Mouse (Mus musculus): ENCODE measurements at regions not wholly inside any gene's neighbourhood (a gene's known extent, or its start where the extent isn't known, plus 50 kb on each side); places are given as distances from the start of the nearest gene placed in this dataset.

DNA sequence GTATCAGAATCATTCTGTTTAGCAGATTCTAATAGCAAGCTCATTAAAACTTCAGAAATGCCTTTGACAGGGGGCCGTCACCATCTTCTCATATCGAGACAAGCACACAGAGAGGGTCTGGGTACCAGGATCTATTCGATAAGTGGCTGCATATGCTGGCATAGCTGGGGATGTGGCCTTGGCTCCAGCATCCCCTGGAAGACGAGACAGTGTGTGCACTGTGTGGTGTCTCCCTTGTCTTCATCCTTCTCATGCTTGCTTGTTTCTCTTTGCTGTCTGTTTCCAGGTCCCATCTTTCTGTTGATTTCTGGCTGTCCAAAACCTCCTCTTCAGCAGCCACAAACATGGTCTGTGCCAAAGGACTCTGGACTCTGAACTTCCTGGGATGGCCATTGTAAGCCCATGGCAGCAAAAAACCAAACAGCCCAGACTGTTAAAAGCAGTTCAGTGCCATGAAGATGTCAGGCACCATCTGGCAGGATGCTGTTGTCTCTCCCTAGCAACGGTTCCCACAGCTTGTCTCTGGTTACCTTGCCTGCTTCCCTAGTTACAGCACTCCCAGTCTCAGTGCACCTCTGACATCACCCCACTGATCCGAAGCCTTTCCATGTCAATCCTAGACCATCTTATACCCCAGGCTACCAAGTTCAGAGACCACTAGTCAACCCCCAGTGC, 56.5 kb downstream of the Kctd12 start:
- no peak for DNase-seq (ENCODE audit: low spot score in 2 of 2)

DNA sequence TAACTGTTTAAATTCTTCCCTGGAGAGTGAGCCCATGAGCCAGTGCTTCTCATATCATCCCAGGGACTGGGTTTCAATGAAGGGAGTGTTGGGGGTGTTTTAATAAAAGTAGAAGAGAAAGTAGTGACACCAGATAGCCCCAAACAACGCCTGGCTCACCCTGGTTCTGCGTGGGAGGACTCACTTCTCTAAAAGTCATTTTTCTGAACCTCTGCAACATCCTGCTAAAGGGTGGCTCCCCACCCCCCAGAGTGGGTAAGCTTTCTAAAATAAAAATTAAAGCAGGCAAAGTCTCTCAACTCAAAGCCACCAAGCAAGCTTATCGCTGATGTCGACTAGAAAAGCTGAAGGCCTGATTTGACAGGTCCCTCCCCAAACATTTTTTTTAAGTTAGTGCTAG, 57.8 kb downstream of the Kctd12 start:
- DNase-seq (ENCODE audit: low spot score in 2 of 2), result no peak

DNA sequence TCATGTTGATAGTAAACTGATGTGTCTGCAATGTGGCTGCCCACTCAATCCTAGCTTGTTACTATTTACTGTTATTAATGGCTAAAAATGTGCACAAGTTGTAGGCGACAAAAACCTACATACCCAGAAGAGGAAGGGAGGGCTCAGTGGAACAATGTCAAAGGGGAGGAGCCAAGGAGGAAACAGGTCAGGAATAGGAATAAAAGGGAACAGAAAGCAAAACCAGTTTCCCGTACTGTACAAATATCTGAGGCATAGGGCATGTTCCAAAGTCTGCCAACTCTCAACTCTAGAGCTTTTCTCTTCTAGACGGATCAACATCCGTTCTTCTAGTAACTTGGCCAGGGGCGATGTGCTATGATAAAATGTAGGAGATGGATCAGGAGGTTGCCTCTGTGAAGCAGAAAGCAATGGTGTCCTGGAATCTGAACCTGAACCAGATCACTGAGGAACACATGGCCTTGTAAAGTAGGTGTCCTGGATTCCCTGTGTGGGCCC, 59.9 kb downstream of the Kctd12 start:
- no peak for DNase-seq (ENCODE audit: low spot score in 2 of 2)

DNA sequence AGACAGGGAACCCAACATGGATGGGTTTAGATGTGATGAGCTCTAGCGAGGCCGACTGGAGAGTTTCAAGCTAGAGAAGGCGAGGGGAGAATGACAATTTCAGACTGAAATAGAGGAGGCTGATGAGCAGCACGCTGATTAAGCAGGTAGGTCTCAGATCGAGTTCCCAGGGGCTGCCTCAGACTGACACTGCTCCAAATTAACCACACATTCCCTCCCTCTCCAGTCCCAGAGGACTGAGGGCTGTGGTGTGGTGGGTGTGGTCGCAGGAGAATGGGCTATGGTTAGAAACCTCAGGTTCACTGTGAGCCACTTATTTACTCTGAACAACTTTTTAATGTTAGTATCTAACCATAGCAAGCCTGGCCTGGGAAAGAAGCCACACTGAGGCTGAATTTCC, 62.0 kb downstream of the Kctd12 start:
- no peak for DNase-seq (ENCODE audit: low spot score in 2 of 2)

GRCm38 (mm10) chr14:102919261-102919801, 63.1 kb downstream of the Kctd12 start:
- no peak for DNase-seq (ENCODE audit: low spot score in 2 of 2)

DNA sequence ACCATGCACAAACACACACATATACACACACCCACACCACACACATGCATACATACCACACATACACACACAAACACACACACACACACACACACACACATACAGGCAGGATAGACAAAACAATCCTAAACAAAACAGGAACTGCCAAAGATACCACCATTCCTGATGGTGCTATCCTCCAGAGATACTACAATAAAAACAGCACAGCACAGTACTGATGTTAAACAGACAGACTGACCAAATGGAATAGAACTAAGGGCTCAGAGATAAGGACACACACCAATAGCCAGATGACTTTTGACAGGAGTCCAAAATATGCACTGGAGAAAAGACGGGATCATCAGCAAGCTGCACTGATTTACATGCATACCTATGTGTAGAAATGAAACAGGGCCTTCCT, 64.5 kb downstream of the Kctd12 start:
- DNase-seq (ENCODE audit: low spot score in 2 of 2), result no peak

- DNase-seq (ENCODE audit: low spot score in 2 of 2), result no peak
Measured at GRCm38 (mm10) chr14:102915918-102916317, 66.5 kb downstream of the Kctd12 start.

DNA sequence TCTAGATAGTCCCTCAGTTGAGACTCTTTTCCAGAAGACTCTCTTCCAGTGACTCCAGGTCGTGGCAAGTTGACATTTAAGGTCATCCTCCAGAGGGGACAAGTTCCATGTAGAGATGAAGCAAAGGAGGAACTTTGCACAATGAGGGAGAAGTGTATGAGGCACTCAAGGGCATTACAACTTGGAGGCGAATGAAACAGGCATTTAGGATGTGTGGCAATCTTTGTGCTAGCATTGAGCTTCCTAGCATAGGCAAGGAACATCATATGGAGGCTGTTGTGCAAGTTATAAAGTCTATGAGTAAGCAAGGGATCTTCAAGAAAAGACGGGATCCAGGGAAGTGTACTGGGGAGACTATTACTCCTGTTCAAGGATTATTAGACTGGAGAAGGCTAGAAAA, 70.9 kb downstream of the Kctd12 start:
- no peak for DNase-seq (ENCODE audit: low spot score in 2 of 2)

DNA sequence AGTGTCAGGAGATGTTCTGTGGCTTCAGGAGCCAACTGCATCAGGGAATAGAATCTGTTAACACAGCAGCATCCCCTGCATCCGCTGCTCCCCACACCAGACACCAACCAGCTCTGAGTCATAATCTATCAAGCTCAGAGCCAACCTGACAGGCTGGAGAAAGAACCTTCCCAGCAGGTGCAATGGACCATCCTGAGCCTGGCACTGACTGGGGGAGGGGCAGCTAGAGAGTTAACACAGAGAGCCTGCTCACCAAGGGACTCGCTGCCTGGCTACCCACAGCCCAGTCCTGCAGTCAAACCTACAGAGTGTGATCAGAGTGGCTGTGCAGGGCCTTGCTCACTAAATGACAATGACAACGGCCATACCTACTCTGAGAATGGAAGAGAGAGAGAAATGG, 73.4 kb downstream of the Kctd12 start:
- no peak for DNase-seq (ENCODE audit: low spot score in 2 of 2)

GRCm38 (mm10) chr14:102907411-102908103, 74.9 kb downstream of the Kctd12 start:
- DNase-seq (ENCODE audit: low spot score in 2 of 2), result no peak

GRCm38 (mm10) chr14:102906826-102907225, 75.6 kb downstream of the Kctd12 start:
- DNase-seq (ENCODE audit: low spot score in 2 of 2), result no peak

GRCm38 (mm10) chr14:102906286-102906685, 76.2 kb downstream of the Kctd12 start:
- no peak for DNase-seq (ENCODE audit: low spot score in 2 of 2)

- DNase-seq (ENCODE audit: low spot score in 2 of 2), result no peak
Measured at GRCm38 (mm10) chr14:102902906-102903305, 79.5 kb downstream of the Kctd12 start.

DNA sequence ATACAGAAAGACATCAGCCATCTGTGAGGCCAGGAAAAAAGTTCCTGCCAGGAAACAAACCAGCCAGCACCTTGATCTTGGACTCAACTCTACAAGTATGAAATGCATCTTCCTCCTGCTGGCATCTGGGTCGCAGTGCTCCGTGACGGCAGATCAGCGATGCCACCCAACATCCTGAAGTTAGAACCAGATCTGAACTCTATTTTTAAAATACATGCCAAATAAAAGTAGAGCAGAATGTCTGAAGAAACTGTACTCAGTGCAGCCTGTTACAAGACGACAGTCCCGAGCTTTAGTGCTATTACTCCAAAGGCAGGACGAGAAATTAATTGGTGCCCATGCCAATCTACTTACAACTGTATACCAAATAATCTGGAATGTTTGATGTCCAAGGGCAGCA, 80.2 kb downstream of the Kctd12 start:
- no peak for DNase-seq (ENCODE audit: low spot score in 2 of 2)

- no peak for DNase-seq (ENCODE audit: low spot score in 2 of 2)
Measured at GRCm38 (mm10) chr14:102898445-102898844, 84.0 kb downstream of the Kctd12 start.

GRCm38 (mm10) chr14:102897039-102897438, 85.4 kb downstream of the Kctd12 start:
- no peak for DNase-seq (ENCODE audit: low spot score in 2 of 2)

DNA sequence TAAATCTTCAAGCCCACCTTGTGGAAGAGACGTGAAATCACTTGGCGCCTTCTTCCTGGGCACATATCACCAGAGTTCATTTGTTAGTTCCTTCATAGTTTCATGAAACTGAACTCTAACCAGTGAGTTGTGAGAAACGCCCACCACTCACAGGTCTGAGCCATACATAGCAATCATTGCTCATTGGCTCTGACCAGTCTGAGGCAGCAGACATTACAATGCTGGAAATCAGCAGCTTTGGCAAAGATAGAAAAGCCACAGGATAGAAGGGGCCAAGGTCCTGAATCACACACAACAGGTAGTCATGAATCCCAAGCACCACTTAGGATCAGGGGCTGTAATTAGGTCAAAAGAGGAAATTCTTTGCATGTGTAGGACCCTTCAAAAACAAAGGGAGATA, 85.9 kb downstream of the Kctd12 start:
- DNase-seq (ENCODE audit: low spot score in 2 of 2), result no peak

GRCm38 (mm10) chr14:102893241-102893640, 89.2 kb downstream of the Kctd12 start:
- DNase-seq (ENCODE audit: low spot score in 2 of 2), result no peak

DNA sequence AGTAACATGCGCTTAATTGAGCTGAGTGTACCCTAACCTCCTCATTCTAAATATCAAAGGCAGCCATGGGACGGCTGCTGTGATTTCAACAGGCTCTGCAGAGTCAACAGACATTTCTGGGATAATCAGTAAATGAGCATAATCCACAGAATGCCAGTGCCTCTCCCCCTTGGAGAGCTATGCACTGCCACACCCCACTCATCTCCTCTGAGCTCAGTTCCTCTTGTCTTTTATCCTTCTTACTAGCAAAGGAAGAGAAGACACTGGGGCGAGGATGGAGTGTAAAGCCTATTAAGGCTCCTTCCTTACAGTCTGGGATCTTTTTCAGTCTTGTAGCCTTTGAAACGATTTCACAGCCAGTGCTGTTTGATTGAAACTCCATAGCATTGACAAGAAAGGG, 90.9 kb downstream of the Kctd12 start:
- DNase-seq (ENCODE audit: low spot score in 2 of 2), result no peak

- DNase-seq (ENCODE audit: low spot score in 2 of 2), result no peak
Measured at GRCm38 (mm10) chr14:102885240-102885598, 97.2 kb downstream of the Kctd12 start.

GRCm38 (mm10) chr14:102884539-102885239, 97.7 kb downstream of the Kctd12 start:
- DNase-seq (ENCODE audit: low spot score in 2 of 2), result no peak
